Mouse (Mus musculus) heart, adult 18-20 months (tissue): ENCODE results near the gene Tmem30b. TPM values are rescaled to one million over a fixed set of nuclear protein-coding genes. Genes with fewer than 3 reads are reported as not detected.
A peak's percentile ranks its signal among the peaks of the same experiment; 100 is the strongest.
"Not testable (repeated sequence)": the region's sequence is repeated elsewhere in the genome, so short reads cannot be mapped to it uniquely, and the experiment has no call there.

Experiments used
- DNase-seq, 2 experiments: peaks; one replicate each; pipeline ENCODE4 v3.0.0; 2021 to 2022; ENCODE audit warnings: mixed read lengths in 1 of 2
- total RNA-seq, 2 experiments: library from RNA; stranded (reverse); gene quantifications; 2 replicates each; pipeline ENCODE4 v1.2.3; 2021

The Tmem30b gene
- total RNA-seq, 2 experiments from 2014 or later, result 0.32 to 0.41 TPM

GRCm38 (mm10) chr12:73558525-73559195 is 12.5 kb upstream of the Tmem30b start:
- DNase-seq, result no peak

GRCm38 (mm10) chr12:73554155-73554554 is 8.0 kb upstream of the Tmem30b start:
- peak; percentile 68 to 85 for DNase-seq

- DNase-seq, result no peak
These were observed 2.1 kb upstream of the Tmem30b start for GRCm38 (mm10) chr12:73548259-73548658.

GRCm38 (mm10) chr12:73547646-73548045 is 1.5 kb upstream of the Tmem30b start:
- no peak for DNase-seq

- DNase-seq, result peak; percentile 23 to 53
These were observed 513 bp downstream of the Tmem30b start for GRCm38 (mm10) chr12:73545672-73546085.

GRCm38 (mm10) chr12:73544736-73545671 is 1.2 kb downstream of the Tmem30b start:
- no peak for DNase-seq

GRCm38 (mm10) chr12:73543191-73543590 is 3.0 kb downstream of the Tmem30b start:
- DNase-seq, result no peak

- DNase-seq, result no peak
These were observed 5.8 kb downstream of the Tmem30b start for GRCm38 (mm10) chr12:73540402-73540801.

- no peak for DNase-seq
These were observed 7.0 kb downstream of the Tmem30b start for GRCm38 (mm10) chr12:73539151-73539550.

- not testable (repeated sequence) for DNase-seq
These were observed 8.1 kb downstream of the Tmem30b start for GRCm38 (mm10) chr12:73538139-73538508.

- peak; percentile 18 to 22 for DNase-seq
These were observed 8.6 kb downstream of the Tmem30b start for GRCm38 (mm10) chr12:73537499-73538138.

GRCm38 (mm10) chr12:73534591-73534990 is 11.6 kb downstream of the Tmem30b start:
- DNase-seq, result peak; percentile 51 to 81

- DNase-seq, result peak; percentile 20 to 22
These were observed 14.2 kb downstream of the Tmem30b start for GRCm38 (mm10) chr12:73531889-73532479.

- DNase-seq, result no peak
These were observed 16.6 kb downstream of the Tmem30b start for GRCm38 (mm10) chr12:73529590-73529989.

- no peak for DNase-seq
These were observed 17.1 kb downstream of the Tmem30b start for GRCm38 (mm10) chr12:73529131-73529530.

- DNase-seq, result not testable (repeated sequence)
These were observed 18.1 kb downstream of the Tmem30b start for GRCm38 (mm10) chr12:73528142-73528541.

GRCm38 (mm10) chr12:73525254-73525885 is 20.8 kb downstream of the Tmem30b start:
- no peak for DNase-seq

- no peak for DNase-seq
These were observed 23.1 kb downstream of the Tmem30b start for GRCm38 (mm10) chr12:73523066-73523465.

- no peak for DNase-seq
These were observed 24.2 kb downstream of the Tmem30b start for GRCm38 (mm10) chr12:73521944-73522343.

- no peak for DNase-seq
These were observed 24.9 kb downstream of the Tmem30b start for GRCm38 (mm10) chr12:73521238-73521841.

- DNase-seq, result peak in 1 of 2 experiments; percentile 11
These were observed 28.4 kb downstream of the Tmem30b start for GRCm38 (mm10) chr12:73517768-73518167.
